Mouse (Mus musculus) thymus, postnatal 36 days (tissue): Measurements from ENCODE around the gene Nqo1.

ENCODE experiments used
- DNase-seq, 2 experiments: peaks; one replicate each; pipeline ENCODE4 v3.0.0; 2022; ENCODE audit warnings: mixed read lengths in 2 of 2

Gene Nqo1

GRCm38 (mm10) chr8:107403038-107403781 lies at the start of gene Nqo1:
Nqo1 (minus strand) TSS chr8:107403206.
- DNase-seq = peak; percentile 24 to 57

- DNase-seq = no peak
Measured at GRCm38 (mm10) chr8:107451414-107452066, 48.5 kb upstream of the Nqo1 start.

- no peak for DNase-seq
Measured at GRCm38 (mm10) chr8:107449655-107450054, 46.6 kb upstream of the Nqo1 start.

GRCm38 (mm10) chr8:107449130-107449529 lies 46.1 kb upstream of the Nqo1 start:
- no peak for DNase-seq

- no peak for DNase-seq
Measured at GRCm38 (mm10) chr8:107448382-107448889, 45.4 kb upstream of the Nqo1 start.

GRCm38 (mm10) chr8:107447713-107448112 lies 44.7 kb upstream of the Nqo1 start:
- no peak for DNase-seq

- no peak for DNase-seq
Measured at GRCm38 (mm10) chr8:107444626-107445025, 41.6 kb upstream of the Nqo1 start.

- DNase-seq = no peak
Measured at GRCm38 (mm10) chr8:107439880-107440625, 37.0 kb upstream of the Nqo1 start.

- DNase-seq = no peak
Measured at GRCm38 (mm10) chr8:107437711-107438110, 34.7 kb upstream of the Nqo1 start.

GRCm38 (mm10) chr8:107436841-107437421 lies 33.9 kb upstream of the Nqo1 start:
- peak in 1 of 2 experiments; percentile 18 for DNase-seq

- peak; percentile 88 to 91 for DNase-seq
Measured at GRCm38 (mm10) chr8:107435962-107436831, 33.2 kb upstream of the Nqo1 start, which contains the start of gene Wwp2. Wwp2 (plus strand) TSS chr8:107436365.

- peak in 1 of 2 experiments; percentile 4 for DNase-seq
Measured at GRCm38 (mm10) chr8:107435421-107435961, 32.5 kb upstream of the Nqo1 start.

- no peak for DNase-seq
Measured at GRCm38 (mm10) chr8:107430821-107431220, 27.8 kb upstream of the Nqo1 start.

GRCm38 (mm10) chr8:107425230-107425597 lies 22.2 kb upstream of the Nqo1 start:
- DNase-seq = no peak

- peak; percentile 96 for DNase-seq
Measured at GRCm38 (mm10) chr8:107424597-107425229, 21.7 kb upstream of the Nqo1 start, which contains the start of gene Nob1. Nob1 (minus strand) TSS chr8:107425051.

GRCm38 (mm10) chr8:107424176-107424575 lies 21.2 kb upstream of the Nqo1 start:
- no peak for DNase-seq

GRCm38 (mm10) chr8:107417001-107417400 lies 14.0 kb upstream of the Nqo1 start:
- no peak for DNase-seq

- DNase-seq = no peak
Measured at GRCm38 (mm10) chr8:107413881-107414280, 10.9 kb upstream of the Nqo1 start.

GRCm38 (mm10) chr8:107412552-107412951 lies 9.5 kb upstream of the Nqo1 start:
- DNase-seq = no peak

GRCm38 (mm10) chr8:107411391-107411790 lies 8.4 kb upstream of the Nqo1 start:
- DNase-seq = no peak

GRCm38 (mm10) chr8:107405935-107406334 lies 2.9 kb upstream of the Nqo1 start:
- no peak for DNase-seq
